Mouse (Mus musculus) granulocyte monocyte progenitor cell, adult 5-6 weeks (primary cell): ENCODE data around the gene Slc12a9. TPM values are rescaled to one million over a fixed set of nuclear protein-coding genes. Genes with fewer than 3 reads are reported as not detected.
"Not testable (repeated sequence)": the region's sequence is repeated elsewhere in the genome, so short reads cannot be mapped to it uniquely, and the experiment has no call there.

Experiments used
- ATAC-seq: replicated peaks from 2 replicates; pipeline ENCODE4 v1.8.0; 2016; ENCODE audit warnings: mild to moderate bottlenecking, moderate TSS enrichment, inconsistent platforms; ENCODE audit not compliant: poor library complexity, severe bottlenecking
- total RNA-seq, 2 experiments: library from RNA; stranded (forward) in 1 of 2; stranded (reverse) in 1 of 2; fragments of 200-712, 200-1000 nt in 1 of 2; fragments of >200 nt in 1 of 2; fragmentation: Nextera tagmentation in 1 of 2; gene quantifications; 2 replicates each; pipeline ENCODE4 v1.2.3; 2014 to 2017

The Slc12a9 gene
- total RNA-seq, 2 experiments from 2014 or later = 6.5 to 16.3 TPM

GRCm38 (mm10) chr5:137289591-137290365, 43.6 kb downstream of the Slc12a9 start:
- ATAC-seq = no peak

GRCm38 (mm10) chr5:137288999-137289470, 44.4 kb downstream of the Slc12a9 start:
- no peak for ATAC-seq

- ATAC-seq = no peak
These were observed 45.2 kb downstream of the Slc12a9 start for GRCm38 (mm10) chr5:137287953-137288743.

GRCm38 (mm10) chr5:137287032-137287952, 46.1 kb downstream of the Slc12a9 start, which contains the start of gene Ache:
TSS of gene Ache (plus strand) at chr5:137287519.
- no peak for ATAC-seq

- peak; percentile 82 for ATAC-seq
These were observed 46.8 kb downstream of the Slc12a9 start for GRCm38 (mm10) chr5:137286655-137287031.

GRCm38 (mm10) chr5:137285986-137286385, 47.4 kb downstream of the Slc12a9 start:
- ATAC-seq = no peak

GRCm38 (mm10) chr5:137285045-137285444, 48.4 kb downstream of the Slc12a9 start:
- 0 out of 2 replicates have a peak, but pooled peaks have one; percentile 23 for ATAC-seq

GRCm38 (mm10) chr5:137284411-137284810, 49.0 kb downstream of the Slc12a9 start:
- not testable (repeated sequence) for ATAC-seq

- ATAC-seq = peak; percentile 73
These were observed 55.7 kb downstream of the Slc12a9 start for GRCm38 (mm10) chr5:137277360-137278342.

GRCm38 (mm10) chr5:137268131-137268910, 65.1 kb downstream of the Slc12a9 start:
- no peak for ATAC-seq

GRCm38 (mm10) chr5:137264787-137265186, 68.6 kb downstream of the Slc12a9 start:
- ATAC-seq = no peak

Other genes starting within 250 kb of the Slc12a9 start
- 24.2 and 28.4 TPM in 2 replicates for gene Trim56, start 217.4 kb downstream of the Slc12a9 start, total RNA-seq (2014; fragmentation: Nextera tagmentation)
- gene Trim56, start 217.4 kb downstream of the Slc12a9 start, total RNA-seq (2017) = 26.0 and 26.9 TPM in 2 replicates
- gene Muc3, start 184.3 kb downstream of the Slc12a9 start, total RNA-seq (2014; fragmentation: Nextera tagmentation) = not detected in 2 replicates
- gene Muc3, start 184.3 kb downstream of the Slc12a9 start, total RNA-seq (2017) = not detected in 2 replicates
- gene Muc3a, start 121.2 kb downstream of the Slc12a9 start, total RNA-seq (2014; fragmentation: Nextera tagmentation) = 0.19 and 0.80 TPM in 2 replicates
- gene Muc3a, start 121.2 kb downstream of the Slc12a9 start, total RNA-seq (2017) = not detected in 2 replicates
- not detected in 2 replicates for gene Ache, start 46.1 kb downstream of the Slc12a9 start, total RNA-seq (2014; fragmentation: Nextera tagmentation)
- gene Ache, start 46.1 kb downstream of the Slc12a9 start, total RNA-seq (2017) = 0.04 and 0.10 TPM in 2 replicates
- 0.53 TPM in 1 of 2 replicates, not detected in the other for gene Ufsp1, start 39.0 kb downstream of the Slc12a9 start, total RNA-seq (2014; fragmentation: Nextera tagmentation)
- gene Ufsp1, start 39.0 kb downstream of the Slc12a9 start, total RNA-seq (2017) = 0.43 and 5.2 TPM in 2 replicates
- 238 and 321 TPM in 2 replicates for gene Srrt, start 25.9 kb downstream of the Slc12a9 start, total RNA-seq (2014; fragmentation: Nextera tagmentation)
- gene Srrt, start 25.9 kb downstream of the Slc12a9 start, total RNA-seq (2017) = 239 and 278 TPM in 2 replicates
- gene Trip6, start 19.2 kb downstream of the Slc12a9 start, total RNA-seq (2014; fragmentation: Nextera tagmentation) = 9.4 and 9.9 TPM in 2 replicates
- gene Trip6, start 19.2 kb downstream of the Slc12a9 start, total RNA-seq (2017) = 2.9 and 5.6 TPM in 2 replicates
- not detected in 2 replicates for gene Ephb4, start 16.5 kb upstream of the Slc12a9 start, total RNA-seq (2014; fragmentation: Nextera tagmentation)
- gene Ephb4, start 16.5 kb upstream of the Slc12a9 start, total RNA-seq (2017) = not detected in 2 replicates
- gene Zan, start 143.5 kb upstream of the Slc12a9 start, total RNA-seq (2014; fragmentation: Nextera tagmentation) = 0.66 and 4.7 TPM in 2 replicates
- gene Zan, start 143.5 kb upstream of the Slc12a9 start, total RNA-seq (2017) = 0.04 and 0.05 TPM in 2 replicates
- gene Pop7, start 168.9 kb upstream of the Slc12a9 start, total RNA-seq (2014; fragmentation: Nextera tagmentation) = 31.2 and 36.5 TPM in 2 replicates
- gene Pop7, start 168.9 kb upstream of the Slc12a9 start, total RNA-seq (2017) = 18.3 and 28.9 TPM in 2 replicates
- 21.0 and 21.7 TPM in 2 replicates for gene Gigyf1, start 185.0 kb upstream of the Slc12a9 start, total RNA-seq (2014; fragmentation: Nextera tagmentation)
- gene Gigyf1, start 185.0 kb upstream of the Slc12a9 start, total RNA-seq (2017) = 5.2 and 7.7 TPM in 2 replicates
- not detected in 2 replicates for gene Epo, start 199.6 kb upstream of the Slc12a9 start, total RNA-seq (2014; fragmentation: Nextera tagmentation)
- gene Epo, start 199.6 kb upstream of the Slc12a9 start, total RNA-seq (2017) = not detected in 2 replicates
- 335 and 473 TPM in 2 replicates for gene Gnb2, start 199.9 kb upstream of the Slc12a9 start, total RNA-seq (2014; fragmentation: Nextera tagmentation)
- gene Gnb2, start 199.9 kb upstream of the Slc12a9 start, total RNA-seq (2017) = 226 and 299 TPM in 2 replicates
- gene Actl6b, start 219.9 kb upstream of the Slc12a9 start, total RNA-seq (2014; fragmentation: Nextera tagmentation) = not detected in 2 replicates
- not detected in 2 replicates for gene Actl6b, start 219.9 kb upstream of the Slc12a9 start, total RNA-seq (2017)
- 5.8 and 20.3 TPM in 2 replicates for gene Tfr2, start 236.2 kb upstream of the Slc12a9 start, total RNA-seq (2014; fragmentation: Nextera tagmentation)
- 7.5 and 10.2 TPM in 2 replicates for gene Tfr2, start 236.2 kb upstream of the Slc12a9 start, total RNA-seq (2017)